Mouse (Mus musculus): ENCODE results near the gene Zfand3. TPM values are rescaled to one million over a fixed set of nuclear protein-coding genes. Genes with fewer than 3 reads are reported as not detected.

Zfand3 gene
- 672 and 682 TPM in 2 replicates for polyA plus RNA-seq (2012; rRNA removed)

DNA sequence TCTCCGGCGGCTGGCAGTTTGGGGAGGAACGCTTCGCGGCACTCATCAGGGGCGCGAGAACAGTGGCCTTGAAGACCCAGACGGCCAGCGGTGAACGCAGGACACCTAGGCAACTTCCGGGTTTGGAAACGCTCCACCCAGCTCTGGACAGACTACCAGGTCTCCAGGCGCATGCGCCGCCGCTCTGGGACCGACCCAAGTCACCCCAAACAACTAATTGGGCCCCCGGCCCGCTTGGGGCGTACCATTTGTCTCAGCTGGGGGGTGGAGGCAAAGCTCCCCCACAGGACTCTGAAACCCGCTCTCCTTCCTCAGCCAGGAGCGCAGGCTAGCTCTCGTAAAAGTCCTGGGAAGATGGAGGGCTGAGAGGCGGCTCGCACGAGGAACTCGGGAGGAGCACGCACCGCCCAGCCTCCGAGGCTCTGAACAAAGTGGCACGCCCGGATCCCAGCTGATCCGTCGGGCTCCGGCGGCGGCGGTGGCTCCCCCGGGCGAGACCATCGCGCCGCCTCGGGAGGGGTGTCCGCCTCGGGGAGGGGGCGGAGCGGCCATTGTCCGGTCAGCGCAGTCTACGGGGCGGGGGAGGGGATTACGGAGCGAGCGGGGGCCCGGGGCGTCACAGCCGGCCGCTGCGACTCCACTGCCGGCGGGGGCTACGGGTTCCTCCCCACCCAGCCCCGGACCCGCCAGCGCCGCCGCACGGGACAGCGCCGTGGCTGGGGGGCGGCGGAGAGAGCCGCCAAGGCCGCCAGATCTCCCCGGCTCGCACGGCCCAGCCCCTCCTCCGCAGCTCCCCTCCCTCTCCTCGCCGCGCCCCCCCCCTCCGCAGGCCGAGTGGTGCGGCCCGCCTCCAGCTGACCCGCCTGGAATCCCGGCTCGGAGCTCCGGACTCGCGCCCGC is at the start of gene Zfand3:
TSS of gene Zfand3 (plus strand) at position 531 of the 900 bp plus-strand sequence.
- Histone ChIP-seq H3K27ac (ENCODE audit: control insufficient read depth, insufficient read depth, low read depth, low read length) (peak within 1 kb of the TSS; percentile 100), H3K4me3 (ENCODE audit: control insufficient read depth, low read depth, low read length) (peak within 1 kb of the TSS; percentile 98), H3K27me3 (ENCODE audit: control insufficient read depth, insufficient read depth, low read length) (no peaks in the 10 kb centered on the region), H3K4me1 (ENCODE audit: control insufficient read depth, insufficient read depth, low read length) (no peaks in the 10 kb centered on the region), H3K36me3 (ENCODE audit: control insufficient read depth, insufficient read depth, low read length) (no peaks in the 10 kb centered on the region)
- TF ChIP-seq CTCF (IDR thresholded peaks at IDR 0.05; ENCODE audit: control insufficient read depth, insufficient read depth, insufficient replicate concordance, low read depth, low read length) (no peak), POLR2A (IDR thresholded peaks at IDR 0.05; ENCODE audit: control insufficient read depth, low read depth, low read length) (peak; percentile 79)

DNA sequence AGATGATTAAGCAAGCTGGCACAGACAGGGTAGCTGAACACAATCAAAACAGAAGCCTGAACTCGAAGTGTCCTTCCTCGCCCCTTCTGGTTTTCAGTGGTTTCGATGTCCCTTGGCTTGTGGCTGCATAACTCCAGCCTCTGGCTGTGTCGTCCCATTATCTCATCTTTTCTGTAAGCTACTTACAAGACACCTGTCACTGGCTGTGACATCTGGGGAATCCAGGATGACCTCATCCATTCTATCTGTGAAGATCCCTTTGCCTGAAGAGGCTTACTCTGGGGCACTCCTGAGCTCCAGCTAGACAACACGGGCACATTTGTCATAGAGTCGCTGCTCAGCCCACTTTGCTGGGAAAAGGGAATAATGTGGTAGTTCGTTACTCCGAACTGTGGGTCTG is 48.7 kb upstream of the Zfand3 start:
- TF ChIP-seq CTCF (IDR thresholded peaks at IDR 0.05; ENCODE audit: control insufficient read depth, insufficient read depth, insufficient replicate concordance, low read depth, low read length) (no peak), POLR2A (IDR thresholded peaks at IDR 0.05; ENCODE audit: control insufficient read depth, low read depth, low read length) (no peak)
- Histone ChIP-seq H3K36me3 (ENCODE audit: control insufficient read depth, insufficient read depth, low read length) (no peaks in the 10 kb centered on the region), H3K4me1 (ENCODE audit: control insufficient read depth, insufficient read depth, low read length) (no peaks in the 10 kb centered on the region), H3K4me3 (ENCODE audit: control insufficient read depth, low read depth, low read length) (no peak overlapping the region), H3K27ac (ENCODE audit: control insufficient read depth, insufficient read depth, low read depth, low read length) (no peak overlapping the region), H3K27me3 (ENCODE audit: control insufficient read depth, insufficient read depth, low read length) (no peaks in the 10 kb centered on the region)

DNA sequence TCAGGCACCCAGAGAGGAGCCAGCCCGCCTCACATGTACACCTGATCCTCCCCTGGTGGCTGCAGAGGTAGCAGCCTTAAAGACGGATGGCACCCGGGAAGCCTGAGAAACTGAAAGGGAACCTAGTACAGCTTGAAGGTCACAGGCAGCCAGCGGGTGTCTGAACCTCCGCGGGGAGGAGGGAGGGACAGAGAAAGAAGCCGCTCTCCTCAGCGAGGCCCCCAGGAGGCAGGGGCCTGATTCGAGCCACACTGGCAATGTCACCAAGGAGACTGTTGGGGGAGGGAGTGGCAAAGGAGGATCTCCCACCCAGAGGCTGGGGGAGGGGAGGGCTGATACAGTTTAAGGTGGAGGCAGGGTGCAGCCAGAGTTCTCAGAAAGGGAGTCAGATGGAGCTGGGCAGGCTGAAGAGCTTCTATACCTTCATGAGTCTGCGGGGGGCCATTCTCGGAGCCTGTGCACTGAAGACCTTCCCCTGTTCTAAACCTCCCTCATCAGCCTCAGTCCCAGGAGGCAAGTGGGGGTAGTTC is 40.7 kb upstream of the Zfand3 start:
- H3K27ac ChIP-seq (ENCODE audit: control insufficient read depth, insufficient read depth, low read depth, low read length) = no peak overlapping the region
- H3K27me3 ChIP-seq (ENCODE audit: control insufficient read depth, insufficient read depth, low read length) = no peaks in the 10 kb centered on the region

GRCm38 (mm10) chr17:29965506-29965905 is 39.0 kb upstream of the Zfand3 start:
- H3K27me3 ChIP-seq (ENCODE audit: control insufficient read depth, insufficient read depth, low read length) = no peaks in the 10 kb centered on the region
- H3K36me3 ChIP-seq (ENCODE audit: control insufficient read depth, insufficient read depth, low read length) = no peaks in the 10 kb centered on the region
- no peak overlapping the region for H3K4me3 ChIP-seq (ENCODE audit: control insufficient read depth, low read depth, low read length)
- peaks cover 14% of the 10 kb centered on the region for H3K4me1 ChIP-seq (ENCODE audit: control insufficient read depth, insufficient read depth, low read length)
- H3K27ac ChIP-seq (ENCODE audit: control insufficient read depth, insufficient read depth, low read depth, low read length) = no peak overlapping the region
- no peak for TF ChIP-seq CTCF (IDR thresholded peaks at IDR 0.05; ENCODE audit: control insufficient read depth, insufficient read depth, insufficient replicate concordance, low read depth, low read length)
- TF ChIP-seq POLR2A (IDR thresholded peaks at IDR 0.05; ENCODE audit: control insufficient read depth, low read depth, low read length) = no peak

More for the DNA sequence above, 40.7 kb upstream of the Zfand3 start:
- peaks cover 14% of the 10 kb centered on the region for H3K4me1 ChIP-seq (ENCODE audit: control insufficient read depth, insufficient read depth, low read length)
- no peak for TF ChIP-seq POLR2A (IDR thresholded peaks at IDR 0.05; ENCODE audit: control insufficient read depth, low read depth, low read length)
- TF ChIP-seq CTCF (IDR thresholded peaks at IDR 0.05; ENCODE audit: control insufficient read depth, insufficient read depth, insufficient replicate concordance, low read depth, low read length) = no peak
- H3K36me3 ChIP-seq (ENCODE audit: control insufficient read depth, insufficient read depth, low read length) = no peaks in the 10 kb centered on the region
- H3K4me3 ChIP-seq (ENCODE audit: control insufficient read depth, low read depth, low read length) = no peak overlapping the region

- Histone ChIP-seq H3K36me3 (ENCODE audit: control insufficient read depth, insufficient read depth, low read length) (no peaks in the 10 kb centered on the region), H3K27ac (ENCODE audit: control insufficient read depth, insufficient read depth, low read depth, low read length) (no peak within 1 kb of the TSS), H3K4me3 (ENCODE audit: control insufficient read depth, low read depth, low read length) (no peak within 1 kb of the TSS), H3K4me1 (ENCODE audit: control insufficient read depth, insufficient read depth, low read length) (no peaks in the 10 kb centered on the region; the same call in 1 of the 2 replicates), H3K27me3 (ENCODE audit: control insufficient read depth, insufficient read depth, low read length) (no peaks in the 10 kb centered on the region)
- no peak for TF ChIP-seq POLR2A (IDR thresholded peaks at IDR 0.05; ENCODE audit: control insufficient read depth, low read depth, low read length)
- TF ChIP-seq CTCF (IDR thresholded peaks at IDR 0.05; ENCODE audit: control insufficient read depth, insufficient read depth, insufficient replicate concordance, low read depth, low read length) = no peak
Observed at GRCm38 (mm10) chr17:29970037-29970555, 34.4 kb upstream of the Zfand3 start, which contains the start of gene Mdga1. Gene Mdga1 (minus strand): TSS chr17:29970087.

DNA sequence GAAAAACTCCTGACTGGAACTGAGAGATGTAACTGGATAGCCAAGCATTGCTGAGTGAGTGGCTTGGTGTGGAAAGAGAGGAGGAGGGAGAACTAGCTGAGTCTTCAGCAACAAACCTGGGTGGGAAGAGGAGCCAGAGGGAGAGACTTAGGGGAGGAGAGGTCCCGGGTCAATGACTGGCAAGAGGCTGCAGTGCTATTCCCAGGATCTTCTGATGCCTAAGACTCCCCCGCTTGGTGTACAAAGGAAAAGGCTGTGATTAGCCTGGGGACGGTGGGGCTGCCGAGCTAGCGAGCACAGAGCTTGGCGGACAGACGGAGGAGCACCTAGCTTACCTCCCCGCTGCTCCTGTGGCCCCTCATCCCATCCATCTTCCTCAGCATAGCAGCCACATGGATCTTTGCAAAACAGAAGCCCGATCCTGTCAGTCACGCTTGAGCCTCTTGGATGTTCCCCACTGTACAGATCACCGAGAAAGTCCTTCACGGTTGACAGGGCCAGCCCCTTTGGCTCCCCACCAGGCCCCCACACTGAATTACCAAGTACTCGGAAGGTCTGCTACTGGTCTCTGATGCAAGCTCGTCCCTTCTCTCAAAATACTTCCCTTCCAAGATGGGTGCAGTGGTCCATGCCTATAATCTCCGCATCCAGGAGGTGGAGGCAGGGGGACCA is 32.6 kb upstream of the Zfand3 start:
- H3K27ac ChIP-seq (ENCODE audit: control insufficient read depth, insufficient read depth, low read depth, low read length) = no peak overlapping the region
- peaks cover 3% of the 10 kb centered on the region for H3K4me1 ChIP-seq (ENCODE audit: control insufficient read depth, insufficient read depth, low read length)
- H3K27me3 ChIP-seq (ENCODE audit: control insufficient read depth, insufficient read depth, low read length) = no peaks in the 10 kb centered on the region
- no peaks in the 10 kb centered on the region for H3K36me3 ChIP-seq (ENCODE audit: control insufficient read depth, insufficient read depth, low read length)
- H3K4me3 ChIP-seq (ENCODE audit: control insufficient read depth, low read depth, low read length) = no peak overlapping the region
- TF ChIP-seq POLR2A (IDR thresholded peaks at IDR 0.05; ENCODE audit: control insufficient read depth, low read depth, low read length) = no peak
- no peak for TF ChIP-seq CTCF (IDR thresholded peaks at IDR 0.05; ENCODE audit: control insufficient read depth, insufficient read depth, insufficient replicate concordance, low read depth, low read length)

GRCm38 (mm10) chr17:29973226-29973625 is 31.3 kb upstream of the Zfand3 start:
- peaks cover 3% of the 10 kb centered on the region for H3K4me1 ChIP-seq (ENCODE audit: control insufficient read depth, insufficient read depth, low read length)
- H3K27me3 ChIP-seq (ENCODE audit: control insufficient read depth, insufficient read depth, low read length) = no peaks in the 10 kb centered on the region
- TF ChIP-seq CTCF (IDR thresholded peaks at IDR 0.05; ENCODE audit: control insufficient read depth, insufficient read depth, insufficient replicate concordance, low read depth, low read length) (no peak), POLR2A (IDR thresholded peaks at IDR 0.05; ENCODE audit: control insufficient read depth, low read depth, low read length) (no peak)
- H3K36me3 ChIP-seq (ENCODE audit: control insufficient read depth, insufficient read depth, low read length) = no peaks in the 10 kb centered on the region
- H3K27ac ChIP-seq (ENCODE audit: control insufficient read depth, insufficient read depth, low read depth, low read length) = no peak overlapping the region
- no peak overlapping the region for H3K4me3 ChIP-seq (ENCODE audit: control insufficient read depth, low read depth, low read length)
